Mouse (Mus musculus) kidney, embryonic 14.5 days (tissue): ENCODE results near the gene Ppp2ca. TPM values are rescaled to one million over a fixed set of nuclear protein-coding genes. Genes with fewer than 3 reads are reported as not detected.
"Not testable (repeated sequence)": the region's sequence is repeated elsewhere in the genome, so short reads cannot be mapped to it uniquely, and the experiment has no call there.

ENCODE experiments used
- ATAC-seq: fragments of 200-750 bp; cut with Nextera tagmentation; 2 replicates; pipeline ENCODE4 v1.8.0; 2017; ENCODE audit warnings: moderate number of reproducible peaks, mild to moderate bottlenecking, moderate TSS enrichment, moderate library complexity; ENCODE audit not compliant: low FRiP score, low TSS enrichment
- H3K27ac ChIP-seq: fragments of 300-500 bp; sonication (generic); 2 replicates; pipeline ENCODE4 v1.5.1; 2014; ENCODE audit warnings: low read depth, mild to moderate bottlenecking, low read length, moderate library complexity, mixed read lengths
- H3K27me3 ChIP-seq: fragments of 300-500 bp; sonication (generic); 2 replicates; pipeline ENCODE4 v1.6.1; 2014; ENCODE audit warnings: mild to moderate bottlenecking, low read length; ENCODE audit not compliant: control insufficient read depth, insufficient read depth
- H3K36me3 ChIP-seq: fragments of 300-500 bp; sonication (generic); 2 replicates; pipeline ENCODE4 v1.6.1; 2014; ENCODE audit warnings: low read length, mixed read lengths; ENCODE audit not compliant: control insufficient read depth, insufficient read depth
- H3K4me1 ChIP-seq: fragments of 300-500 bp; sonication (generic); 2 replicates; pipeline ENCODE4 v1.6.1; 2014; ENCODE audit warnings: low read length, mixed read lengths; ENCODE audit not compliant: control insufficient read depth, insufficient read depth
- H3K4me2 ChIP-seq: fragments of 300-500 bp; sonication (generic); replicated peaks from 2 replicates; pipeline ENCODE4 v1.6.1; 2014; ENCODE audit warnings: low read depth, mild to moderate bottlenecking, low read length
- H3K4me3 ChIP-seq: fragments of 300-500 bp; sonication (generic); 2 replicates; pipeline ENCODE4 v1.5.1; 2014; ENCODE audit warnings: mild to moderate bottlenecking, low read length
- H3K9ac ChIP-seq: fragments of 300-500 bp; sonication (generic); 2 replicates; pipeline ENCODE4 v1.6.1; 2014; ENCODE audit warnings: low read depth, mild to moderate bottlenecking, low read length, moderate library complexity
- H3K9me3 ChIP-seq: fragments of 300-500 bp; sonication (generic); 2 replicates; pipeline ENCODE4 v1.6.1; 2016; ENCODE audit warnings: low read length; ENCODE audit not compliant: control insufficient read depth
- WGBS: fragments of 180-500 bp; shearing (Covaris S2); extraction: QIAGEN DNeasy Blood & Tissue Kit; methylation state at CpG from one replicate; pipeline ENCODE4 v1.1.7; 2014; 5-methylcytosine and 5-hydroxymethylcytosine counted together
- polyA plus RNA-seq: library from polyadenylated mRNA; unstranded; fragments of >200 nt; fragmentation: Nextera tagmentation; extraction: Ambion mirVana; gene quantifications from 2 replicates; pipeline ENCODE4 v1.2.1, GENCODE M21; 2014

Ppp2ca gene
- polyA plus RNA-seq, 1 experiment from 2014 or later, result 110 TPM

DNA sequence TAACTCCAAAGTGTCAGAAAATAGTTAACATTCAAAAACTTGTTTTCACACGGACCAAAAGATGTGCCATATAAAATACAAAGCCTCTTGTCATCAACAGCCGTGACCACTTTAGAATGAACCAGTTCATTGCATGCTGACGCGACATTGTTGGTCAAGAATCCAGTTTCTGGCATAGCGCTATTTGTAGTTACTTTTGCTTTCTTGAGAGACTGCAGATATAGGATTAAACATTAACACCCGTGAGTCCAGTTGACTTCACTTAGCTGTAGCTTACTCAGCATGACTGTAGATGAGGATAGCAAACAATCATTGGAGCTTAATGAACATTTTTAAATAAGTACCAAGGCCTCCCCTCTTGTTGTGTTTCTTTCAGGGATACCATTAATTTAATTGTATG lies 23.6 kb downstream of the Ppp2ca start:
- Histone ChIP-seq H3K4me1 (no peaks in the 10 kb centered on the region), H3K4me2 (no peak overlapping the region), H3K27ac (no peak overlapping the region), H3K9me3 (peaks cover 4% of the 10 kb centered on the region; the same call in 1 of the 2 replicates), H3K27me3 (no peaks in the 10 kb centered on the region), H3K9ac (no peak overlapping the region), H3K4me3 (no peak overlapping the region), H3K36me3 (peaks cover 82% of the 10 kb centered on the region)
- WGBS, result 91% methylated on average over 6 of the region's 6 CpGs
- ATAC-seq, result no peak

DNA sequence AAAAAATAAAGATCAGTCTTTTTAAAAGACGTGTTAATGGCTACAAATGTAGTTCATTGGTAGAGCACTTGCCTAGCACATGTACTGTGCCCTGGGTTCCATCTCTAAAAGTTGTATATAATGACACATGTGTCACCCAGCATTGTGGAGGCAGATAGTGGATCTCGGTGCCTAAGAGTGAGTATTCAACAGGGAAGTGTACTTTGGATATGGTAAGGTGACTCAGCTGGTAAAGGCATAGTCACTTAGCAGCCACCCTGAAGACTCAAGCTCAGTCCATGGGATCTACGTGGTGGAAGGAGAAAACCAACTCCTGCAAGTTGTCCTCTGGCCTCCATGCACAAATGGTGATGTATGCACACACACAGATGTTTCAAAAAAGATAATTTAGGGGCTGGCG lies 26.0 kb downstream of the Ppp2ca start:
- no peaks in the 10 kb centered on the region for H3K27me3 ChIP-seq
- H3K27ac ChIP-seq, result no peak overlapping the region
- H3K4me1 ChIP-seq, result no peaks in the 10 kb centered on the region
- H3K4me3 ChIP-seq, result no peak overlapping the region
- no peak overlapping the region for H3K4me2 ChIP-seq
- 90% methylated on average over 4 of the region's 4 CpGs for WGBS
- peaks cover 58% of the 10 kb centered on the region for H3K36me3 ChIP-seq
- H3K9ac ChIP-seq, result no peak overlapping the region
- peaks cover 4% of the 10 kb centered on the region; the same call in 1 of the 2 replicates for H3K9me3 ChIP-seq
- no peak for ATAC-seq

DNA sequence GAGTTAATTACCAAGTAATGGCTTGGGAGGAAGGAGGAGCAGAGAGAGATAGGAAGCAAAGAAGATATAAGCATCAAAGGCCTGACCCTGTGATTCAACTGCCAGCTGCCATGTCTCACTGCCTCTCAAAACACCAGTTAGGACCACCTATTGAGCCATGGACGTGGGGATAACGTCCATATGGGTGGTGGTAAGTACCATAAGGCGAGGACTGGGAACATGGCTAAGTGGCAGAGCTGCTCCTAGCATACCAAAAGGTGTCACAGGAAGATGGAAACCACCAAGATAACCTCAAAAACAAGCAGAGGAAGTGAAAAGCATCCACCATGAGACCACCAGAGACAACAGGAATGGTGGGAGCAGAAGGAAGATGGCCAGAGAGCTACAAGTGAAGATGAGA lies 28.7 kb downstream of the Ppp2ca start:
- no peaks in the 10 kb centered on the region for H3K9me3 ChIP-seq
- H3K4me2 ChIP-seq, result no peak overlapping the region
- H3K4me1 ChIP-seq, result no peaks in the 10 kb centered on the region
- no peak for ATAC-seq
- no peaks in the 10 kb centered on the region for H3K27me3 ChIP-seq
- H3K4me3 ChIP-seq, result no peak overlapping the region
- H3K36me3 ChIP-seq, result peaks cover 33% of the 10 kb centered on the region
- H3K27ac ChIP-seq, result no peak overlapping the region
- WGBS, result 64% methylated on average over 3 of the region's 3 CpGs
- no peak overlapping the region for H3K9ac ChIP-seq

DNA sequence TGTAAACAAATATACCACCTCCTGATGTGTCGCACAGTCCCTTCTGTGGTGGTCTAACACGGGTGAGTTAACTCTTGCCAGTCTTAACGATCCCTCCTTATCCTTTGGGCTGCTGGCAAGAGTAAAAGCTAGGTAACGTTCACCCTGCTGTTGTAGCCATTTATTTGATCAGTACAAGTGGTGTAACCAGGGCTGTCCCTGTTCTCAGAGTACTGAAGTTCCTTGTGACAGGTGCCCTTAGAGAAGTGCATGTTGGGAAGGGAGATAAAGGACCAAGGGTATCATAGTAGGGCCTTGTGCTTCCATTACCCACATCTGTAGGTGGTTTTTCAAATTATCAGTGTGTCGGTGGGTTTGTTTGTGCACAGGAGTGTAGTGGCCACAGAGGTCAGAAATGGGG lies 29.3 kb downstream of the Ppp2ca start:
- H3K36me3 ChIP-seq, result peaks cover 27% of the 10 kb centered on the region
- H3K4me2 ChIP-seq, result no peak overlapping the region
- H3K27me3 ChIP-seq, result no peaks in the 10 kb centered on the region
- H3K9ac ChIP-seq, result no peak overlapping the region
- ATAC-seq, result no peak
- no peaks in the 10 kb centered on the region for H3K9me3 ChIP-seq
- no peaks in the 10 kb centered on the region for H3K4me1 ChIP-seq
- no peak overlapping the region for H3K27ac ChIP-seq
- 72% methylated on average over 5 of the region's 5 CpGs for WGBS
- no peak overlapping the region for H3K4me3 ChIP-seq

DNA sequence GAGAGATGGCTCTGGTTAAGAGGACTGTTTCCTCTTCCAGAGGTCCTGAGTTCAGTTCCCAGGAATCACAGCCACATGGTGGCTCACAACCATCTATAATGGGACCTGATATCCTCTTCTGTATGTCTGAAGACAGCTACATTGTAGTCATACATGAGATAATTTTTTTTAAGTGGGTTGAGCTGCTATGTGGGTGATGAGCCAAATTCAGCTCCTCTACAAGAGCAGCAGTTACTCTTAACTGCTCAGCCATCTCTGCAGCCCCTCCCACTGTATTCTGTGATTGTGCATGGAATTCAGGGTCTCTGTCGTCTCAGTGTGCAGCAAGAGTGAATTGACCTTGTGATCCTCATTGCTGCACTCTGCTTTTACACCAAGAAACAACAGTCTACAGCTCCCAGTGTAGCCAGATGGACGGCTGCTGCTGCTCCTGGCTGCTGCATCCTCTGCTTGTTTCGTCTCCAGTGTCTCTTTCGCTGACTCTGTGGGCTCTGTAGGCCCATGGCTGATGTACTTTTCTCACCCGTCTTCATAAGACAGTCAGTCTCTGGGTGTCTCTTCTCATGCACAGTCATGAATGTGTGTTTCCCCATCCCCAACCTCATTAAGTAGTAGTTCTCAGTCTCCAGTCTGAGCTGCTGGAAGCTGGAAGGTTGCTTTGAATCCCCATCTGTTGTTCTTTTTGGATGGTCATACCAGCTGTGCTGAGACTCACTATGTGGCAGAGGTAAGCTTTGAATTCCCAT lies 30.0 kb downstream of the Ppp2ca start:
- Histone ChIP-seq H3K27ac (no peak overlapping the region), H3K9me3 (no peaks in the 10 kb centered on the region), H3K27me3 (no peaks in the 10 kb centered on the region), H3K36me3 (peaks cover 20% of the 10 kb centered on the region), H3K4me3 (no peak overlapping the region), H3K9ac (no peak overlapping the region), H3K4me1 (no peaks in the 10 kb centered on the region), H3K4me2 (no peak overlapping the region)
- ATAC-seq, result no peak
- 67% methylated on average over 5 of the region's 5 CpGs for WGBS

DNA sequence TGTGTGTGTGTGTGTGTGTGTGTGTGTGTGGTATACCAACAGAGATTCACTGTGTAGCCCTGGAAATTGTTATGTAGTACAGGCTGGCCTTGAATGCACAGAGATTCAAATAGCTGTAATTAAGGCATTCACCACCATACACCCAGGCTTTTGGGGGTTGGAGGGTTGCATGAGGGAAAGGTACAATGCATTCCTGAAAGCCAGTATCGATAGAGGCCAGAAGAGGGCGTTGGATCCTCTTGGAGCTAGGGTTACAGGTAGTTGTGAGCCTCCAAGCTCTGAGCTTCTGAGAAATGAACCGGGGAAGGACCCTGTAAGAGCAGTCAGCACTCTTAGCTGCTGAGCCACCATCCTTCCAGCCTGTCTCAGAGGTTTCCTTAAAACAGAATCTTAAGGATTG lies 30.7 kb downstream of the Ppp2ca start:
- no peak overlapping the region for H3K4me2 ChIP-seq
- H3K27ac ChIP-seq, result no peak overlapping the region
- 39% methylated on average over 3 of the region's 3 CpGs for WGBS
- no peaks in the 10 kb centered on the region; the same call in 1 of the 2 replicates for H3K9me3 ChIP-seq
- H3K27me3 ChIP-seq, result no peaks in the 10 kb centered on the region
- ATAC-seq, result no peak
- H3K36me3 ChIP-seq, result peaks cover 14% of the 10 kb centered on the region
- H3K4me1 ChIP-seq, result no peaks in the 10 kb centered on the region
- H3K9ac ChIP-seq, result no peak overlapping the region
- no peak overlapping the region for H3K4me3 ChIP-seq

DNA sequence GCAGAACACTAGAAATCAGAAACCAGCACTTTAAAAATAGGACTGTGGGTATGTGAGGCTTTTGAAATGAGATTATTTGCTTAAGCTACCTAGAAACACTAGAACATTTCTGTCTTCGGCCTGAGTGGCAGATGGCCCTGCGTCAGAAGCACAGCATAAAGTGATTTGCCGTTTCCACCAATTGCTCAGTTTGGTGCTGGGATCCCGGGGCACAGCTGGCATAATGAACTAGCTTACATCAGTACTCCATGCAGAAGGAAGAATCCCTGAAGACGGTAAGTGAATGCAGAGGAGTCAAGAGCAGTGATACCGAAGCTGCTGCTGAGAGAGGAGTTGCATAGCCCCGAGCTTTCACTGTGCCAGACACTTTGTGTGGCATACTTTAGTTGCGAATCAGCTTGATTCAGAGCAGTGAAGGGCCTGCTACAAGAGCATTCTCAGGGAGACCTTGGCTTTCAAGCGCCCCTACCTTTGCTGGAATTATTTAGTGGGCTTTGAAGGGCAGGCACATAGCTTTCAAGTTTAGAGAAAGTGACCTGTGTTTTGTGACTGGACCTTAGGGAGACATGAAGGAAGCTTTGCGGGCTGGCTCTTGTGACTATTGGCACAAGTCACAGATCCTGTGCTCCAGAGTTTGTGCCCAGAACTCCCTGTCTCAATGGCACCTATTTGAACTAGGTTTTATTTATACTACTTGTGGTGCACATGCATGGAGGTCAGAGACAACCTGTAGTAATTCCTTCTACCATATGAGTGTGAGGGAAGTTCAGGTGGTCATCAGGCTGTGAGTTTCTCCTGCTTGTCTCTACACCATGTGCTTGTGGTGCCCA lies 31.4 kb downstream of the Ppp2ca start:
- Histone ChIP-seq H3K36me3 (peaks cover 7% of the 10 kb centered on the region), H3K4me2 (no peak overlapping the region), H3K27ac (no peak overlapping the region), H3K4me1 (no peaks in the 10 kb centered on the region), H3K27me3 (no peaks in the 10 kb centered on the region), H3K9me3 (no peaks in the 10 kb centered on the region; the same call in 1 of the 2 replicates), H3K9ac (no peak overlapping the region), H3K4me3 (no peak overlapping the region)
- no peak for ATAC-seq
- WGBS, result 77% methylated on average over 10 of the region's 10 CpGs

DNA sequence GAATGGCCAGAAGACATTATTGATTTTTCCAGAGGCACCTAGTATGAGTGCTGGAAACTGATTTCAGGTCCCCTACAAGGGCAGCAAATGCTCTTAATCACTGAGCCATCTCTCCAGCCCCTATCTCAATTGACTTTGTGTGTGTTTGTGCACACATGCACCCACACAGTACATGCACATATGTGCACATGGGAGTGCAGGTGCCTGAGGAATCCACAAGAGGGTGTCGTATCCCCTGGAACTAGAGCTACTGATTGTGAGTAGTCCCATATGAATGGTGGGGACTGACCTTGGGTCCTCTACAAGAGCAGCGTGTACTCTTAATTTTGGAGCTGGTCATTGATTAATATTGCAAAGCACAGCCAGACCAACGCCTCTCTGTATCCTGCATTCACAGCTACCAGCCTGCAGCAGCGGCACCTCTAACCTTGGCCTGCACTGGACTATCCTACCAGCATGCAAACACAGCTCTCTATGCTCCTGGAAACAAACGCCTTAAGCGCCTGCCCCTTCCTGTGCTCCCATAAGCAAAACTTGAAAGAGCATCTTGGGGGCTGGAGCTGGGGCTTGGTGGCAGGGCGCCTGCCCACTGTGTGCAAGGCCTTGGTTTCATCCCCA lies 32.1 kb downstream of the Ppp2ca start:
- no peak overlapping the region for H3K9ac ChIP-seq
- ATAC-seq, result no peak; the same call in 1 of the 2 replicates
- 83% methylated on average over 7 of the region's 7 CpGs for WGBS

DNA sequence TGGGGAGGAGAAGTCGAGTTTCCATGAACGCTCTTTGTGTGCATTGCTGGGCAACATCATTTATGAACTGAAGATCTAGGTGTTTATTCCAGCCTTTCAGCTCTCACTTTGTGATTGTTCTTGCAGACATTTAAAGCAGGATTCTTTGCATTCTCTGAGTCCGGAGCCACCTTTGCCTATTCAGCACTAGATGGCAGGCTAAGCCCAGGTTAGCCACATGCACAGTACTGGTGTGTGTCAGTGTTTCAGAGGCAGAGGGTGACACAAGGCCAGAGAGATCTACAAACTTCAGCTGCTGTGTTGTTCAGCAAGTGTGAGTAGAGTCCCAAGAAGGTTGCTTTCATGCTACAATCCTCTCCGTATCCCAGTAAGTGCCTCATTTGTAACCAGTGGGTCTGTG lies 45.2 kb downstream of the Ppp2ca start:
- not testable (repeated sequence) for H3K36me3 ChIP-seq, H3K27me3 ChIP-seq, H3K4me2 ChIP-seq, H3K4me1 ChIP-seq, H3K9me3 ChIP-seq, ATAC-seq, H3K4me3 ChIP-seq, H3K27ac ChIP-seq, H3K9ac ChIP-seq
- WGBS, result 35% methylated on average over 4 of the region's 4 CpGs

More for the DNA sequence above, 32.1 kb downstream of the Ppp2ca start:
- Histone ChIP-seq H3K36me3 (peaks cover under 1% of the 10 kb centered on the region), H3K4me3 (no peak overlapping the region), H3K9me3 (peaks cover under 1% of the 10 kb centered on the region; the same call in 1 of the 2 replicates), H3K27ac (no peak overlapping the region), H3K4me2 (no peak overlapping the region), H3K4me1 (no peaks in the 10 kb centered on the region), H3K27me3 (no peaks in the 10 kb centered on the region)
